Mouse (Mus musculus) olfactory bulb, adult 2 months (tissue): ENCODE measurements around the gene Brcc3.

Experiments used
- CTCF ChIP-seq: fragments of 200-500 bp; IDR thresholded peaks from 2 replicates; pipeline ENCODE4 v1.5.1; 2012; ENCODE audit warnings: low read depth, mild to moderate bottlenecking, low read length, moderate library complexity; ENCODE audit not compliant: insufficient read depth
- POLR2A ChIP-seq: fragments of 200-500 bp; IDR thresholded peaks from 2 replicates; pipeline ENCODE4 v1.6.1; 2012; ENCODE audit warnings: mild to moderate bottlenecking, low read depth, low read length, moderate library complexity; ENCODE audit not compliant: insufficient read depth

GRCm38 (mm10) chrX:75402668-75403067 is 13.8 kb upstream of the Brcc3 start:
- TF ChIP-seq POLR2A (no peak), CTCF (no peak)
